Mouse (Mus musculus): ENCODE results near the gene Prps1.
A peak's percentile ranks its signal among the peaks of the same experiment; 100 is the strongest.
"Not testable (repeated sequence)": the region's sequence is repeated elsewhere in the genome, so short reads cannot be mapped to it uniquely, and the experiment has no call there.

Gene Prps1

DNA sequence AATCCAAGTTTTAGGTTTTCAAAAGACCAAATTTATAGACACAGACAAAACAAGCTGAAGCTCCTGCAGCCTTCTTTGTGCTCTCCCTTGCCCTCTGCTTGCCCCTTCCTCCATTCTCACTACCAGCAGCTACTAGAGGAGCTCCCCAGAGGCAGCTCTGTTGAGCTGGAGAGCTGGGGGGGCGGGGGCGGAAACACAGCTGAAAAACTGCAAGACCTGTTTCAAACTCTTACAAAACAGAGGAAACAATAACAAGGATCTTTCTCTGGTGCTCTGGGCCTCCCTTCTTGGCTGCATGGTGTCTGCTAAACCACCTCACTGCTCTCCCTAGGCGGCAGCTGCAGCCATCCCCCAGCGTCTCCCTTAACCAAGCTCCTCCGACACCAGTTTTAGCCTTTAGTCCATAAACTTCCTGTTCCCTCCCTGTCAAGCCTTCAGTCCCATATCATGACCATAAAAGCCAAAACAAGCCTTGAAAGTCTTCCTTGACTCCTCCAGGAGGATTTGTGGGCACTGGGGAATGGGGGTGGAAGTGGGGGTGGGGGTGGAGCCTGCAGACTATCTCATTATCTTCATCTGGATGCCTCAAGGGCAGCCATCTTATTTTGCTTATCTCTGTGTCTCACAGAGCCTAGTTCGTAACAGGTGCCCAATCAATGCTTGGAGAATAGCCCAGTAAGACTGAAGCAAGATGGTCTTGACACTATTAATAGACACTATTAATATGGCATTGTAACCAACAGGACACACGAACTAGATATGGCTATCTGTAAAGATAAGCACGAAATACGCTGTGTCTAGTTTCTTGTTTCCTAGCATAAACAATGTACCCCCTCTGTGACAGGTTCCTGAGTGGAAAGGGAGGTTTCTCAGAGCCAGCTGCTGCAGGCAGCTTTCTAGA lies 45.2 kb downstream of the Prps1 start:
- no peak for DNase-seq

DNA sequence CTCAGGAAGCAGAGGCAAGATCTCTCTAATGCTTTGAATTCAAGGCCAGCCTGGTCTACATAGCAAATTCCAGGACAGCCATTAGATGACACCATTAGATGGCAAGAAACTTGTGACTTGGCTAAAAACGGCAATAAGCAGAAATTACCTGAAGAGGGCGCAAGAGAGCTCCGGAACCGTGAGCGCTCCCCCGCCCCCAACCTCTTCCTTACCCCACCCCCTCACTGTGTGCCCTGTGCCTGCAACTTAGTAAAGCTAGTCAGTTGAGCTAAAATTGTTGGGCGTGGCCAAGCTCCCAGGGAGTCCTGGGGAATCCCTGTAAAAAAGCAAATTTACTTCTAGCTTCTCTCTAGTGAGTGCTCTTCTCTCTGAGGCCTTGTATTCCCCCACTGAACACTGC lies 47.5 kb downstream of the Prps1 start:
- DNase-seq = peak; percentile 34

DNA sequence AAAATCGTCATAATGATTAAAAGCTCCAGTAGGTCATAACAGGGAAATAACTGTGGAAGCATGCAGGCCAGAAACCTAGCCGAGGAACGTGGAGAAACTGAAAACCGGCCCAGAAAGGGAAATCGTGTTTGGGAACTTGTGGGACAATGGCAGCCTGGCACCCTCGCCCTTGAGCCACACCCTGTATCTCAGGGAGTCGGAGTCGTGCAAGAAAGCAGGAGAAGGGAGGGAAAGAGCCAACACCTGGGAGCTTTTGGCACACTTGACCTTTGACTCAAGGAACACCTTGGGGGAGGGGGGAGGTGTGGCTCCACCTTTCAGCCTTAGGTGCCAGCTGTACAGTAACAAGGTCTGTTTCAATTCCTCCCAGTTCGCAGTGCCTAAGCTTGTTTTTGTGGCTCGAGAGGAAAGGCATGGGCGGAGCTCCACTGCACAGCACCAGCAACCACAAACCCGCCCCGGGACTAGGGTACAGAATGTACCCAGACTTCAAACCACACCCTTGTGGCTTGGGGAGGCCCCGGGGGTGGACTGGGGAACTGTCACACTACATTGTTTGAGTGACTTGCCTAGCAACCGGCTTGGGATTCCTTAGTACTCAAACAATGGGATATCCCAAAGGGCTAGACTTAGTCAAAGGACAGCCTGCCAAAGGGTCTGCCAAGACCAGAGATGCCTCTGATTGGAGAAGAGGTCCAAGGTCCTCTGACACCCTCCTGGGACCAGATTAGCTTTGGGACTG lies 49.3 kb downstream of the Prps1 start:
- no peak for DNase-seq

DNA sequence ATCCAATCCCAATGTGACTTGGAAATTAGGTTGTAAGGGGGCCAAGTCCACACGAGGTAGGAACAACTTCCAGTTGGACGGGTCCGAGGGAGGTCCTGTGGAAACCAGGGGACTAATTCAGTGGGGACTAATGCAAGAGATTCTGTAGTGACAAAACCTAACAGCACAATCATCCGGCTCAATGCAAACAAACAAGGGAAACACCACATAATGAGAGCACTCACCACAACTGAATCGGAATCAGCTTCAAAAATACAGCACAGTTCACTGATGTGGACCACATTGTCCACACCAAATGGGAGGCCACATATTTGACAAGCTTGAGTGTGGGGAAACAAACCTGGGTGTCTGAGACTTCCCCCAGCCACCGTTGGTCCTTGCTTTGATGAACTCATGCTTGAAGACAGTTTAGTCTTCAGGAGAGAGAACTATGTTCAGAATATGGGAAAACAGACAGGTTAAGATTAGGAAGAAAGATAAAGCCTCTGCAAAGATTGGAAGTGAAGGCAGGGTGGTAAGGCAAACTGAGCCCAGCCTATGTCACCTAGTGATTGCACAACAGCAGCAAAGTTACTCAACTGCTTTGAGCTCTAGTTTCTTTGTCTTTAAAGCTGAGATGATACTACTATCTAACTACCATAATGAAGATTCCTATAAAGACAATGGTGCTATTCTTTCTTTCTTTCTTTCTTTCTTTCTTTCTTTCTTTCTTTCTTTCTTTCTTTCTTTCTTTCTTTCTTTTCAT lies 50.2 kb downstream of the Prps1 start:
- no peak for DNase-seq

DNA sequence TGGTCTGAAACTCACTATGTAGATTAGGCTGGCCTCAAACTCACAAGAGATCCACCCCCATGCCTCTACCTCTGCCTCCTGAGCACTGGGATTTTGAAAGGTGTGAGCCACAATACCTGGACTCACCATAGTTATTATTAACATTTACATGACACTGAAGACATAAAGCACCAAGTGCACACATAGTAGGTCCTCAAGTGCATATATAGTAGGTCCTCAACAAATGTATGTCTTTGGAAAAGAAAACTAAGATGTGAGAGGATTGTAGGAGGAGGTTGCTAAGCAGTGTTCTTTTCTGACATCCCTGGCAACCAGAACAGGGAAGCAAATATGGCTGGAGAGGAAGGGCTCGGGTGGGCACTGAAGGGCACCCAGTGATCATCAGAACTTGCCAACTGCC lies 51.0 kb downstream of the Prps1 start:
- no peak for DNase-seq

DNA sequence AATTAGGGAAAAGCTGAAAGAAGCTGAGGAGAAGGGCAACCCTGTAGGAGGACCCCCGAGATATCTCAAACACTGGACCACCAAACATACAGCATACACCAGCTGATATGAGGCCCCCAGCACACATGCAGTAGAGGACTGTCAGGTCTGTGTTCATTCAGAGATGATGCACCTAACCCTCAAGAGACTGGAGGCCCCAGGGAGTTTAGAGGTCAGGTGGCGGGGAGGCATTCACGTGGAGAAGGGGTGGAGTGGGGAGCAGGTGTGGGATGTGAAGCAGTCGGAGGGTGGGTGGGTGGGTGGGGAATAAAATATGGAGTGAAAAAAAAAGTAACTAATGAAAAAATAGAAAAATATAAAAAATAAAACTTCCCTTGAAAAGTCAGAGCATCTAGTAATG lies 52.4 kb downstream of the Prps1 start:
- not testable (repeated sequence) for DNase-seq

DNA sequence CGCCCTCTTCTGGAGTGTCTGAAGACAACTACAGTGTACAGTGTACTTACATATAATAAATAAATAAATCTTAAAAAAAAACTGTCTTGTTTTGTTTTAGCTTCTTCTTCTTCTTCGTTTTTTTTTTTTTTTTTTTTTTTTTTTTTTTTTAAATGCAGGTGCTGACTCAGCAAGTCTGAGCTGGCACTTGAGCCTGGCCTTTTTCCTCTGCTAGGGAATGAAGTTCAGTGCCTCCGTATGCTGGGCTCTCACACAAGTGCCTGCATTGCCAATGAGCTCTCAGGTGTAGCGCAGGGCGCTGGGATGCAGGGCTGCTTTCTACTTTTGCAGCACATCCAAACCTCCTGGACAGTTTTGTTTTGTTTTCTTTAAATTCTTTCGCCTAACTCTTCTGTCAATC lies 53.4 kb downstream of the Prps1 start:
- DNase-seq = no peak

DNA sequence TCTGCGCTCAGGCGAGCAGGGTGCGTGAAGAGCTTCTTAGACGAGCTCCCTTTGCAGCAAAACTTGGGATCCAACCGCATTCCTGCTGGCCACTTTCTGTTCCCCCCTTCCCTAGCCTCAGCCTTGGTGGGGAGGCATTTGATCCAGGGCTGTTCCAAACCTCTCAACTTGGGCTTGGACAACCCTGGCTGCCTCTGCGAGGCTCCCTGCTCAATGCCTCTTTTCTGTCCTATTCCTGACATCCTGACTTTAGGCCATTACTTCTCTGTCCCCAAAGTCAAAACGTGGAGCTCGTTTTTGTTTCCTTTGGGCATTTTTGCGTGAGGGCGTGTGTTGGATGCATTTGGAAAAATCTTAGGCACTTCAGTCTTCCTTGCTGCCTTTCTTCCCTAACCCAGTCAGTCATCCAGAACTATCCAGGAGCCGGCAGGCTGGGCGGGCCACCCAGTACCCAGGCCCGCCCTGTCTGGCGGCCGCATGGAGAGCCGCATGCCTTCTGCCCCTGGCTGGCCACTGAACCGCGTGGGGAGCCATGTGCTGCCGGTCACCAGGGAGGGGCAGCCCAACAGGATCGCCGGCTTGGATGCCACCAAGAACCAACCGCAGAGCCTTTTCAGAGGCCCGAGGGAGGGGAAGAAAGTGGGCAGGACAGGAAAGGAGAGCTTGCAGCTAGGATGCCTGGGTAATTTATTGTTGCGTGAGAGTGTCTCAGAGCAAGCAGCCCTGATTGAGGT lies 54.5 kb downstream of the Prps1 start:
- peak; percentile 31 for DNase-seq

DNA sequence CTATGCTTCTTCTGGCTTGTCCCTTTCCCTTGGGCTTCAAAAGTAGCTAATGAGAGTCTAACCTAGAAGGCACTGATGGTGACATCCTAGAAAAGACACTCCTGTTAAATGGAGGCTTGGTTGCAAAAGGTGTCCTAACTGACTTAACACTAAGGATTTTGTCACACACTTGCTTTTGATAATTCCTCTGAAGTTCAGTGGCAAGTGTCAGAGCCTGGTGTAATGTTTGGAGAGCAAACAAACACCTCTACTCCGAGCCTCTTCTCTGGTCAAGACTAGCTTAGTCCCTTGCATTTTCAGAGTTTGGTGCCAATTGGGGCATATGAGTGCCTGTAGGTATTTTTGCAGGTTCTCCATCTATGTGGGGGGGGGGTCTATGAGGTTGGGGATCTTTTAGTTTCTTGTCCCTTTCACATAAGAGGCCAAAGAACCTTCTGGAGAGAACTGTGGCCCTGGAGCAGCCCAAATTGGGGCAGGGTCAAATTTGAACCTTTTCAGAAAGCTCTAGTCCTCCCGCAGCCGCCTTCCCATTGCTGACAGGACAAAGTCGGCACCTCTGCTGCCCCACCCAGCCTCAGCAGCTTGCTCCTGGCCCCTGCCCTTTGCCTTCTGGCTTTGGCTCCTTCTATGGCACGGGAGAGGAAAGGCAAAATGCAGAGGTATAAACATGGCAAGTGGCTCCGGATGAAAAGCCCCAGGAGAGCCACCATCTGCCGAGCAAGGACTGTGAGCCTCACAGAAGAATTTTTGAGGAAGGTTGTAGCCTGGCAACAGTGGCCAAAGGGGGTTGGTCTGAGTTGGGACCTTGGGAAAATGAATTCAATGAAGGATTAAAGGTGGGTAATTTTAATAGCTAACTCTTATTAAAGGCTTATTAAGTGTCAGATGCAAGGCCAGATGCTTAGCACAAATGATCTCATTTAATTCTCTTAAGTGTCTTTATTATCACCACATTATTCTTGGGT lies 55.6 kb downstream of the Prps1 start:
- no peak for DNase-seq

DNA sequence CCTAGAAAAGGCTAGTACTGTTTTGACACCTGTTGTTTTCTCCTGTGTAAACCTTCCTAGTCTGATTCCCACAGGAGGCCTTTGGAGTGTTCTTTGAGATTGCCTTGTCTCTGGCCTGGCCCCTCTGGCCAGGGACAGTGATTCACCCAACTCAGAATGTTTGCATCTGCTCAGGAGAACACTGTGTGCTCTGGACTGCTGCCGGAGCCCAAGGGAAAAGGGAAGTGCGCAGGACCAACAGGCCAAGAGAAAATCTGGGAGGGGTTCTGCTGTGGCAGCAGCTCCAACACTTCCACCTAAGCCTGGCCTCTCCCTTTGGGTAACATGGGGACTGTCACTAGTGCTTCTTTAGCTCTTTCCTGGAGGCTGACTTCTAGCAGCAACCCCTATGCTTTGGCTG lies 57.0 kb downstream of the Prps1 start:
- no peak for DNase-seq

DNA sequence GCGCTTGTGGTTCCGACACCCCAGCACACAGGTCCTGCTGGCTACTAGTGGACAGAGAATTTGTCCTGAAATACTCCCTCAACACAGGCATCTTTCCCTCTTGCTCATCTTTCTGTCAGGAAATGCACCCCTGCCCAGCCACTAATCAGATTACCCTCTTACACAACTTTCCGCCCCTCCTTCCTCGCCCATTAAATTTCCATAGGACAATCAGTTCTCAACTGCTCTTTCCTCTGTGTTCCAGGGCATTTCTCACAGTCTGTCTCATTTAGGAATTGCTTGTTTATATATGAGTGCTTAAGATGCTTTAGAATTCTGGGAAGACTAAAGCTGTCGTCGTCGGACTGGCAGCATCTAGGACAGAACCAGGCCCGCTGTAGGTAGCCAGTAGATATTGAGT lies 61.9 kb downstream of the Prps1 start:
- no peak for DNase-seq

DNA sequence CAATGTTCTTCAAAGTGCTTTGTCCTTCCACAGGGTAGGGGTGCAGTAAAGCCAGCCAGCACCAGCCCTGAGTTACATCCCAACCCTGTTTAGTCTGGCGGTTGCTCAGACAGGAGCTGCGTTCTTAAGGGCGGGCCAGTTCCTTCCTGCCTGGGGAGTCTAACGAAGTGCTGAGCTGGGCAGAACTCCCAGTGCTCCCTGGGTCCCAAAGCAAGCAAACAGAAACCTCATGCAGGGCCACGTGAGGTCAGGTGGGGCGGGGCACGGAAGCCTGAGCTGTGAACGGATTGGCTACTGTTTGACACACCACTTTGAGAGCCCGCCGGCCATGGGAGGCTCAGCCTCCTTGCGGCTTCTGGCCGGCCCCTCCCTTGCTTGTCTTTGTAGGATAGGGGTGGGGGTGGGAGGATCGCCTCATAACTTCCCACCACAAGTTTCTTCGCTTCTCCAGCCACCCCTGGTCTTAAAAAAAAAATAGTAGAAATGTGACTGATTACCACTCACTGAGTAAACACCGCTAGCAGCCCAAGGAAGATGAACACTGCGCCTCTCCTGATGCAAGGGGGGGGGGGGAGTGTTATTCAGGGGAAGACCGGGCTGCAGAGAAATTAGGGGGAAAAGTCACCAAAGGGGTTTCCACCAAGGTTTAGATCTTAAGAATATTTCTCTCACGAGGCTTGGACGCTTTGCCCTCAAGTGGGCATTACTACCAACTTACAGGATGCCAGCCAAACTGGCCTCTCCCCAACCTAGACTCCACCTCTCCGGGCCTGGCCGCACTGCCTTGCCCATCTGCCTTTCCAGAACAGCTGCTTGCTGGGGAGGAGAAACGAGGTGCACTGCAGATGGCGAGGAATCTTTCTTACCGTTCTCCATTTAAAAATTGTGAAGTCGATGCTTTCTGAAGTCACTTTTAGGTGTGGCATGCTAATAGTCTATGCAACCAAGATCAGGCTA lies 64.0 kb downstream of the Prps1 start:
- peak; percentile 75 for DNase-seq

DNA sequence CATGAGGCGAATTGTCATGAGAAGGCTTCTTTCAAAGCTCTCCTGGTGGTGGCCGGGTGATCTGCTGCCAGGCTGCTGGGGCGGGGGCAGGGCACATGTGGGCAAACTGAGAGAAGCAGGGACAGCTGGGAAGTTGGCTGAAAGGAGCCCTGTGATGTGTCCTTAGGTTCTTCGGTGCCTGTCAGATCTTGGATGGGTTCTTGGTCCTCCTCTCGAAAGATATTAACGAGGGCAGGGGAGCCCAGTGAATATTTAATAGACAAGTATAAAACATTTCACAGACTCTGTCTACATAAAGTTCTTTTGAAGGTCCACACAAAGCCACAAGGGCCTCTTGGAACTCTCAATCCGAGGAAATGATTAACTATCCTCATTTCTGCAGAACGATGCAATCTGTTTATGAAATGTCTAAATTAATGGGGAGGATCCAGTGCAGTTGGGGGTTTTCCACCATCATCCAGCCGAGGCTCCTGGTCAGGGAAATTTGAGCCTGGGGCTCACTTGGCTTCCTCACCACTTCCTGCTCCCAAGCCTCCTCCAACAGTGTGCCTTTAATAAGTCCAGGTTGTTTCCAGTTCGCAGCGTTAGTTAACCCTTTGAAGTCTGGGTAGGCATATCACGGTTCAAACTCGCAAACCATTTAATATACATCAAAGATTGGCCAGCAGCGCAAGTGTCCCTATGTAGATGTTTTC lies 65.8 kb downstream of the Prps1 start:
- DNase-seq = no peak

DNA sequence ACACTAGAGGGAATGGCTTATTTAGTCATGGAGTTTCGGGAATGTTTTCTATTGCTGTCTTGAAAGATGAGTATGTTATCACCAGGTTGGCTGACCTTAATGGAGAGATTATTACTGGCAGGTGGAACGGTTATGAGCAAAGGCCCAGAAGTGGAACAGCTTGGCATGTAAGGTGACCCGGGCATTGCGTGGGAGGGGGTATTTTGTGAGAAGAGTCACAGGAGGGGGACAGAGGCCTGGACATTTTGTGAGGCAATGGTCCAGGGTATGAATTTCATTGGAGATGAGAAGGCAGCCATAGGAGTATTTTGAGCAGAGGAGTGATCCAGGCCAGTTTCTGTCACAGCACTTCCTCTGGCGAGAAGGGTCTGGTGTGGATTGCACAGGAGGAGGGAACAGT lies 67.8 kb downstream of the Prps1 start:
- no peak for DNase-seq
